Mouse (Mus musculus): ENCODE data around the gene Adam12.

Adam12 gene

DNA sequence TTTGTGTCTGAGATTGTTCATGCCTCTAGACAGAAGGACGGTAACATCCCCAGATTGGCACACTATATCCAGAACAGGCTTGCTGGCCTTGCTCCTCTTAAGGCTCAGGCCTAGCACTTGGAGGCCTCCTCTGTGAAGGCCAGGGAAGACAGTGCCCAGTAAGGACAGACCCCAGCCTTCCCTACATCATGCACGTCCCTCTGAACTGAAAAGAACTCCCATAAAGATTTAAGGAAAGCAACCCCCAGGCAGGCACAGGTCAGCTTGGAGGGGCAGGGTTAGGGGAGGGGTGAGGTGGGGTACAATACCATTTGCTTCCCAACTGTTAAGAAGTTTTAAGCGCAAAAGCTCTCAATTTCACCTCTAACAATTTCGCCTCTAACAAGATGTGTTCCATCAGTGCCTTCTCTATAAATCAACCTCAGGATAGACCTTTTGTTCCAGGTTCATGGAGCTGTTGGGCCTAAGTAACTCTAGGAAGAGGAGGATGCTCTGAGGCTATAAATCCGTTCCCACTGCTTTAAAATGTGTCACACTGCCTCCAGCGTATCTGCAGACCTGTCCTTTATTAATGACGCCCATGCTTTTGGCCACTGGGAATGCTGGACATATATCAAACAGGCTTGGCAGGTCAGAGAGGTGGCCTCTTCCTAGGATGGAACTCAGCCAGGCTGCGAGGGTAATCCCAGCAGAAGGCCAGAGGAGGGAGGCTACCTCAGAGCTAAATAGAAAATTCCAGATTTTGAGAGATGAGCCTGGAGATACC lies 150.5 kb downstream of the Adam12 start:
- no peak for DNase-seq (ENCODE audit: low spot score in 2 of 2)

DNA sequence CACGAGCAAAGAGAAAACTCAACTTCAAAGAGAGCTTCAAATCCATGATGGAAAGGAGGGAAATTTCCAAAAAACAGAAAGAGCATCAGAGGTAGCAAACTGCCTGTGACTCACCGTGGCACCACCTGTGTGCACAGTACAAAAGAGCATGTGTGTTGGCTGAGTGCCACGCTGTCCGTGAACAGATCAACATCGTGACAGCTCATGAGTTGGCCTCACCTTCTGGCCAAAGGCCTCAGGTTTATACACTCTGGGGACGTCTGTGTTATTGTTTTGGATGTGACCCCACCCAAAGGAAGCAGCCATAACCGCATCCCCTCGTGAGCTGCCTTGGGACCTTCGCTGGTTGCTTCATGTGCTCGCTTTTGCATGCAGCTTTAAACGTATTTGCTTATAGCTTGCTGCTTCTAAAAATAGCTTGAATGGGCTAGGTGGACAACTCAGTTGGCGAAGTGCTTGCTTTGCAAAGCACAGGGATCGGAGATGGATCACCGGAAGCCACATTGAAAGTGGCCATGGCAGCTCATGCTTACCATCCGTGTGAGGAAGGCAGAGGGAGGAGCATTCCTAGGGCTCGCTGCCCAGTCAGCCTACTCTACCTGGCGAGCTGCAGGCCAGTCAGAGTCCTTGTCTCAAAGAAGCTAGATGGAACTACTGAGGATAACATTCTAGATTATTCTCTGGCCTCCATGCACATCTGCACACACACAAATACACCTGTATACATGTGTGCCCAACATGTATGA lies 151.8 kb downstream of the Adam12 start:
- no peak for DNase-seq (ENCODE audit: low spot score in 2 of 2)

DNA sequence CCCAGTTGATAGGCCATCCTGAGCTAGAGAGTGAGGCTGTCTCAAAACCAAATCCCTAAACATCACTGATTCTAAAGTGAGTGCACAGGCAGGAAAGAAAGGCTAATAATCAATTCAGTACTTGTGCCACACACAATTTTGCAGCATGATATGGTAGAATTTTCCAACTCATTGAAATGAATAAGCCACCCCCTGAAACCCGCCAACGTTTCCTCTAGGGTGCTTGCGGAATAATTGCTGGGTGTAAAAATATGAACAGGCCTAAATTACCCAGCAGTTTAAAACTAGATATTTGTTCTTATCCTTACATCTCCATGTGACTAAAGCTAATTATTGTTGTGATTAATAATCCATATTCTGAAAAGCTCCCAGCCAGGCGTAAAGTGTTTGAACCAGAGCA lies 154.3 kb downstream of the Adam12 start:
- DNase-seq (ENCODE audit: low spot score in 2 of 2): no peak

DNA sequence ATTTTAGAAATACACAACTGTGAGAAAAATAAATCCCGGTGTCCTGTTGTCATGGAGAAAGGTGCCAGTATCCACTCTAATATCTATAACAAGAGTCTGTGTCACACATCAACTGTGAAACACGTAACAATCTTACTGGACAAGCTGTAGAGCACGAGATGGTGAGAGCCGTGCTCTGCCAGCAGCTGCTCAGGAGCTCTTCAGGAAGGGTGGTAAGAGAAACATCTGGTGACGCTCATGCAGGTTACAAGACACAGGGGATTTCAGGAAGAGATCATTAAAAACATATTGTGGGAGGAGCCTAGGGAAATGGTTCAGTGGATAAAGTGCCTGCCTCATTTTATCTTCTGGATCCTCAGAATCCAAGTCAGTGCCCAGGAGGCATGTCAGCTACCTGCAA lies 158.9 kb downstream of the Adam12 start:
- no peak for DNase-seq (ENCODE audit: low spot score in 2 of 2)

GRCm38 (mm10) chr7:134071153-134071885 lies 160.6 kb downstream of the Adam12 start:
- DNase-seq (ENCODE audit: low spot score in 2 of 2): no peak

- DNase-seq (ENCODE audit: low spot score in 2 of 2): no peak
Measured at GRCm38 (mm10) chr7:134062629-134063028, 169.3 kb downstream of the Adam12 start.

- no peak for DNase-seq (ENCODE audit: low spot score in 2 of 2)
Measured at GRCm38 (mm10) chr7:134052486-134052885, 179.5 kb downstream of the Adam12 start.

DNA sequence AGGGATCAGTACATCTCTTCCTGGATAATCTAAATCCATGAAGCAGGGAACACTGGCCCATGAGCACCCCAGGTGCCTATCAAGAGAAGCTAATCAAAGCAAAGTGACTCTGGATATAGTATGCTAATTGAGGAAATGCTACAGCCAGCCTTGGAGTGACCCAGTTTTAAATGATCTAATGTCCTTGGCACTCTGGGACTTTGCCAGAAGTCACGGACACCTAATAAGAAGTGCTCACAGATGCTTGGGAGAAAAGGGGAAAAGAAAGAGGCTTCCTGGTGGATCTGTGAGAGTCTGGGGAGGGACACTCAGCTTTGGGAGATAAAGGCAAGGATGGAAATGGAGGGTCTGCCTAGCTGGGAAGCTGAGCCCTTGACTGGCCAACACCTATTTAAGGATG lies 181.6 kb downstream of the Adam12 start:
- no peak for DNase-seq (ENCODE audit: low spot score in 2 of 2)

- DNase-seq (ENCODE audit: low spot score in 2 of 2): no peak
Measured at GRCm38 (mm10) chr7:134046376-134046775, 185.6 kb downstream of the Adam12 start.

DNA sequence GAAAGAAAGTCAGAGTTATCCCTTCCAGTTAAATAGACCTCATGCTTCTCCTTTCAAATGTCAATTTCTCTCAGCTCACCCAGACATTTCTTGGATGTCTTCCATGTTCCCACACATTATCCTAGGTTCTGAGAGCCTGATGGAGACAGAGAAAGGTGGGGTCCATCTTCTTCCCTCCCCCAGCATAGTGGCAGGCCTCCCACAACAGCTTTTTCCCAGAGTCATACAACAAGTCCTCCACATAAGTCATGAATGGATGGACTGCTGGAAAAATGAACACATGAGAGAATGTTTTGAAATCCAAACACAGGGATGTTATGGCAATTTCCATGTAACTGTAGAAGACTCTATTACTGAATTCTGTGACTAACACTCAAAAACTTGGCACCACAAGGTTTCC lies 188.4 kb downstream of the Adam12 start:
- no peak for DNase-seq (ENCODE audit: low spot score in 2 of 2)

DNA sequence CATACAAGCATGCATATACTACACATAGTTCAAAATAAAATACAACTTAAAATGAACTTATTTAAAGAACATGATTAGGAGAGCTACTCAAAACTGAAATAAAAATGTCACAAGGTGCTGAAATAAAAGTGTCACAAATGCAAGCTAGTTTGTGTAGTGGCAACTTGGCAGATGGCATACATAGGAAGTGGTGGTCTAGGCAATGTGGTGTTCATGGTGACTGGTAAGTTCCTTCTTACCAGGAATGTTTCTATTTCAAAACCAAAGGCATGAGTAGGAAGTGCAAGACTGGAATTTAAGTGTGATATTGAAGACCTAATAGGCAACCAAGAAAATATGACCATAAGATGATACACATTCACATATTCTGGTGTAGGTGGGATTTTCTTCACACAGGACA lies 189.3 kb downstream of the Adam12 start:
- no peak for DNase-seq (ENCODE audit: low spot score in 2 of 2)

GRCm38 (mm10) chr7:134033939-134034338 lies 198.0 kb downstream of the Adam12 start:
- no peak for DNase-seq (ENCODE audit: low spot score in 2 of 2)

DNA sequence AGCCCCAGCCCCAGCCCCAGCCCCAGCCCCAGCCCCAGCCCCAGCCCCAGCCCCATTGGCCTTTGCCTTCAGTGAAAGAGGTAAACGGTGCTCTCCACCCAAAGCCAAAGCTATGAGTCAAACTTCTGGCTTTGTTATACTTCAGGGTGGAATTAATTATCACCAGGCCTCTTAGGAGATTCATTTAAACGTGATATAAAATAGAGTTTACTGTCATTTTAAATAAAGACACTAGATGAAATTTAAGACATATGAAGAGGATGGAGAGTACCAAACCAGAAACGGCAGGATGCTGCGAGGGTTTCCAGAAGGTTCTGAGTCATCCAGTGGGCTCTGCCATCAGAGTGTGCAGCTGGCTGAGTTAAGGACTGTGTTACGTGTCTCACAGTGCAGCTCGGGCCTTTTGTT lies 199.0 kb downstream of the Adam12 start:
- DNase-seq (ENCODE audit: low spot score in 2 of 2): no peak

GRCm38 (mm10) chr7:134031787-134032186 lies 200.2 kb downstream of the Adam12 start:
- no peak for DNase-seq (ENCODE audit: low spot score in 2 of 2)

- no peak for DNase-seq (ENCODE audit: low spot score in 2 of 2)
Measured at GRCm38 (mm10) chr7:134031256-134031655, 200.7 kb downstream of the Adam12 start.

GRCm38 (mm10) chr7:134028281-134028830 lies 203.6 kb downstream of the Adam12 start:
- no peak for DNase-seq (ENCODE audit: low spot score in 2 of 2)

DNA sequence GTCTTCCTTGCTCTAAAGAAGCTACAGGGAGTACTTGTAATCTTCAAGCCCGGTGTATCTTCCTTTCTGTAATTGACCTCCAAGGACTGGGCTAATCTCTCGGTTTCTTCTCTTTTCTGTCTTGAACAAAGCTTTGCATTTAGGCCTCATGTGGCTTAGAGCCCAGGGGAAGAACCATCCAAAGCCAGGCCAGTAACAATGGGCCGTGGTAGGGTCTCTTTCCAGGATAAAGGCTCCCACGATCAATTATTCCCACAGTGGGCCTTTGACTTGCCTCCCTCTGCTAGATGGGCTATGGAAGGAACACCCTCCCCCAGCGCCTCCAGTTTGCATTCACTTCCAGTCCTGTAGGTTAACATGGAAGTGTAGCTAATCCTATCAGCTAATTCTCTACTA lies 204.9 kb downstream of the Adam12 start:
- no peak for DNase-seq (ENCODE audit: low spot score in 2 of 2)

DNA sequence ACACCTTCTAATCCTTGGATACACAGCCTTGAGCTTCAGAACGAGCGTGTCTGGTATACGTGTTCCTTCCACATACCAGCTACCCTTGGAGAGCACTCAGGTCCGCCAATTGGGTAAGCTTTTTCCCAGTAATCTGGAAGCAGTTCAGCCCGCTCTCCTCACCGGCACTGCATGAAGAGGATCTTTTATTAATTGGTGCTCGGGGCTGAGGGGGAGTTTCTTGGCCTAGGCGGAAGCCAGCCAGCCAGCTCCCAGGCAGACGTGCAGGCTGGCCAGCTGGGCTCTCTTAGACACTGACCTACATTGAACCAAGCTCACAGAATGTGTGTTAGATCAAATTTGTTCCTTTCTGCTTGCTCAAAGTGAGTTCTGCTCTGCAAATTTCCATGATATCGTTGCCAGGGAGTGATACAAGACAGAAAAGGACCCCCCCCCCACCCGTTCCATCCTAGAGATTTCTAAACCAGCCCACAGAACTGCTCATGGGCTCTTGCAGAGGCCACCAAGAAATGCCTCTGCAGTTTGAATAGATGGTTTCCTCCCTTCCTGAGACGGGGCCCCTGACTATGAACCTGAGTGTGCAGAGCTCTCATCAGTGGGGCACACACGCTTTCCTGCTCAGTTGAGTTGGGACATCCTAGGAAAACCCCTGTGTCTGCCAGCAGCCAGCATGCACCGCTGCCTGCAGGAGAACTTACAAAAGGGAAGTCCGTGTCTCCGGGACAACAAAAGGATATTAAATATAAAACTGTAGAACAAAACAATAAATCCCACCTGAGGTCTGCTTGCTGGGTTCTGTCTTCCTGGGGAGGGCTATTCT lies 205.5 kb downstream of the Adam12 start:
- no peak for DNase-seq (ENCODE audit: low spot score in 2 of 2)

DNA sequence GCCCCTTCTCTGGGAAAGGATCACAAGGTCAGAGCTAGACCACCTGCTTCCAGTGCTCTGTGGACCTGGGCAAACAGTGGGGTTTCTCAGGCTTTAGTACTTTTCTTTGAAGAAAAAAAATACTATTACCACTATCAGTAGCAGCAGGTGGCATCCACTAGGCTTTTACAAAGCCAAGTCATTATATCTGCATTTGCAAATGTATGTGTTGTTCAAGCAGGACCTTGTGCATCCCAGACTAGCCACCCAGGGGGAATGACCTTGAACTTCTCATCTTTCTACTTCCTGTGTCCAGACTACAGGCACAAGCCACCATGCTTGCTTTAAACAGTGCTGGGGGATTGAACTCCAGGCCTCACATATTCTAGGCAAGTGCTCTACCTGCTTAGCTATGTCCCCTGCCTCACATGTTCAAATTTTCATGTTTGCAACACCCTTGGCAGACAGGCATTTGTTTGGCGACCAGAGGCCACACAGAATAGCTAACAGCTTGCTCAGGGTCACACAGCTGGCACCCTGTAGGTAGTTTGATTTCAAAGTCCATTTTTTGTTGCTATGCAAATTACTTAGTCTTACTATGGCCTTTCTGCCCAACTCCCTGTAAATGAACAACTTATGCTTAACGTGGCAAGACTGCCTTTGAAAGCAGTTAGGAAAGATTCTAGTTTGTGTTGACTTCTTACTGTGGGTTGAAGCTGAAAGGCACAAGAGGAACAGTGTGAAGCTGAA lies 209.6 kb downstream of the Adam12 start:
- DNase-seq (ENCODE audit: low spot score in 2 of 2): no peak

DNA sequence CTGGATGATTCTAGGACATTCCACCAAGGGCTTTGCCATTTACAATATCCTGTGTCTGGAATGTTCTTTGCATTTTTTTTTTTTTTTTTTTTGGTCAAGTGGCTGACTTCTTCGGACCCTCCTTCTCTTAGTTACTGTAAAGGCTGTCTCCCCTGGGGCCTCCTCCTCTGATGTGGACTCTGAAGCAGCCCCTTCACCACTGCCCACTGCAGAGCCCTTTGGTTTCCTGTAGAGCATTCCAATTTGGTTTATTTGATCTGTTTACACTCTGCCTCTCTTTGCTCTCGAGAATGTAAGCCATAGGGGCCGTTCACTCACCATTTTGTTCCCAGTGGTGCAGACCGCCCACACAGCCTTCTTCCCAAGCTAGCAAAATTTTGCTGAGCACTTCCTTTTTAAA lies 216.7 kb downstream of the Adam12 start:
- DNase-seq (ENCODE audit: low spot score in 2 of 2): no peak

DNA sequence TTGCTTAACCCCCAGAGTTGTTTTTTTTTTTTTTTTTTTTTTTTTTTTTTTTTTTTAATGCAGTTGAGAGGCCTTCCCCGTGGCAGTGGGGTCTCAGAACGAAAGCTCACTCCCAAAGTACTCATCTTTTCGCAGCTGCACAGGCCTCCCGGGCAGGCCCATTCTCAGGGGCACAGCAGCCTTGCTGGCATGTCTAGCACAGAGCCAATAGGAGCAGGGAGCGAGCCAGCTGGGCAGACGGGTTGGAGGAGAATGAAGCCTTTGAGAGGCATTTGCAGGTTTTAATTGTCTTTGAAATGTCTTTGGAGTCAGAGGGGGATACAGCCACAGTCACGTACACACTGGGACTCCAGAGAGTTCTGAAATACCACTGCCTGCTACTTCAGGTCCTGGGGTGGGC lies 217.2 kb downstream of the Adam12 start:
- no peak for DNase-seq (ENCODE audit: low spot score in 2 of 2)

Data from spleen, postnatal 10 days (tissue).